Mouse (Mus musculus) small intestine, adult 2 months (tissue): ENCODE results near the gene Rhbdf2.

Experiments
- CTCF ChIP-seq: fragments of 200-500 bp; IDR thresholded peaks from 2 replicates; pipeline ENCODE4 v1.5.1; 2012; ENCODE audit warnings: low read depth, mild to moderate bottlenecking, control low read depth, inconsistent platforms, low read length, moderate library complexity, mixed read lengths; ENCODE audit not compliant: insufficient replicate concordance, insufficient read length; ENCODE audit errors: extremely low read depth
- POLR2A ChIP-seq: fragments of 200-500 bp; IDR thresholded peaks from 2 replicates; pipeline ENCODE4 v1.6.1; 2012; ENCODE audit warnings: low read depth, mild to moderate bottlenecking, control low read depth, inconsistent platforms, low read length, moderate library complexity

GRCm38 (mm10) chr11:116668839-116669238 is 42.0 kb upstream of the Rhbdf2 start:
- TF ChIP-seq CTCF (peak; percentile 16; the same call in 1 of the 2 replicates), POLR2A (no peak; the same call in 1 of the 2 replicates)
